Mouse (Mus musculus): ENCODE measurements around the gene Apold1. TPM values are rescaled to one million over a fixed set of nuclear protein-coding genes. Genes with fewer than 3 reads are reported as not detected.
A peak's percentile ranks its signal among the peaks of the same experiment; 100 is the strongest.

Gene Apold1
- polyA plus RNA-seq, 1 experiment from 2014 or later: 1.5 TPM

DNA sequence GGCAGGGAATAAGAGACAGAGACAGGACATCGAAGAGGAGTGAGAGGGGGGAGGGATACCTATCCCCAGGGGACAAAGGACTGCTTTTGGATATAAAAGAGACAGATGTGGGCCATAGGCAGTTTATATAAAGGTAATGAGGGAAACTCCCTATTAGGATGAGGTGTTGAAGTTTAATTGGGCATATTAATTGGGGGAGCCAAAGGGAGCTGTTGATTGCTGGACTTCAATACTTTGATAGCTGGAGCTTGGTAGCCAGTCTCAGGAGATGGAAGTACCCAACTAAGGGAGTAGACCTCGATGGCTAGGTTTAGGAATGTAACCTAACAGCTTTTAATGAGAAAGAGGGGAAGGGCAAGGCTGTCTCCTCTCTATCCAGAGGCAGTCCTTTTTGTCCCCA is 17.6 kb upstream of the Apold1 start:
- H3K36me3 ChIP-seq (ENCODE audit: control insufficient read depth, insufficient read depth, low read length): no peaks in the 10 kb centered on the region
- no peak overlapping the region for H3K4me2 ChIP-seq (replicated peaks; ENCODE audit: low read depth)
- ATAC-seq (ENCODE audit: low FRiP score, low TSS enrichment) (no peak), DNase-seq (ENCODE audit: low spot score) (no peak)
- no peak overlapping the region for H3K9ac ChIP-seq (ENCODE audit: low read length)
- H3K4me1 ChIP-seq (replicated peaks; ENCODE audit: control insufficient read depth, insufficient read depth): no peaks in the 10 kb centered on the region
- no peaks in the 10 kb centered on the region for H3K9me3 ChIP-seq (ENCODE audit: control insufficient read depth, low read length)
- TF ChIP-seq EP300 (optimal IDR thresholded peaks at IDR 0.05) (no peak), CTCF (IDR thresholded peaks at IDR 0.05; ENCODE audit: low read depth) (no peak)
- H3K4me3 ChIP-seq (ENCODE audit: low read depth, low read length): no peak overlapping the region
- H3K27ac ChIP-seq (replicated peaks): no peak overlapping the region
- WGBS: 74% methylated on average over 2 of the region's 2 CpGs
- H3K27me3 ChIP-seq (ENCODE audit: control insufficient read depth, insufficient read depth, low read length): no peaks in the 10 kb centered on the region

DNA sequence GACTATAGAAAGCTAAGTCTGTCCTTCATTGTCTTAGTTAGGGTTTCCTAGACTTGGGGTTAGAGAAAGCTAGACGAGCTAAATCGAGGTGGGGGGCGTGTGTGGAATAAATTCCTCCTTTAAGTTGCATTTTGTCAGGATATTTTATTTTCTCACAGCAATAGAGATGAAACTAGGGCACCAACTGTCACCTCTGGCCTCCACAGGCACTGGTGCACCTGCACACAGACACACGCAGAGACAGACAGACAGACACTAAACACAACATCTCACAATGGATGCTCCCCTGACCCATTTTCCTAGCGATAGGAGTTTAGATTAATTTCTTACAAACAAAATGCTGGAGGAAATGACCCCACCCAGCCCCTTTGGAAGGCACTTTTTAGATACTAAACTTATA is 14.8 kb upstream of the Apold1 start:
- H3K9me3 ChIP-seq (ENCODE audit: control insufficient read depth, low read length): no peaks in the 10 kb centered on the region
- TF ChIP-seq EP300 (optimal IDR thresholded peaks at IDR 0.05) (no peak), CTCF (IDR thresholded peaks at IDR 0.05; ENCODE audit: low read depth) (no peak)
- DNase-seq (ENCODE audit: low spot score): no peak
- H3K27me3 ChIP-seq (ENCODE audit: control insufficient read depth, insufficient read depth, low read length): no peaks in the 10 kb centered on the region
- no peak overlapping the region for H3K4me3 ChIP-seq (ENCODE audit: low read depth, low read length)
- WGBS: 76% methylated on average over 5 of the region's 5 CpGs
- H3K27ac ChIP-seq (replicated peaks): no peak overlapping the region
- ATAC-seq (ENCODE audit: low FRiP score, low TSS enrichment): no peak
- no peaks in the 10 kb centered on the region for H3K36me3 ChIP-seq (ENCODE audit: control insufficient read depth, insufficient read depth, low read length)
- H3K4me1 ChIP-seq (replicated peaks; ENCODE audit: control insufficient read depth, insufficient read depth): no peaks in the 10 kb centered on the region
- H3K9ac ChIP-seq (ENCODE audit: low read length): no peak overlapping the region
- H3K4me2 ChIP-seq (replicated peaks; ENCODE audit: low read depth): no peak overlapping the region

GRCm38 (mm10) chr6:134968326-134968725 is 13.2 kb upstream of the Apold1 start:
- ATAC-seq (ENCODE audit: low FRiP score, low TSS enrichment) (no peak), DNase-seq (ENCODE audit: low spot score) (no peak)
- Histone ChIP-seq H3K4me3 (ENCODE audit: low read depth, low read length) (no peak overlapping the region), H3K9ac (ENCODE audit: low read length) (no peak overlapping the region), H3K9me3 (ENCODE audit: control insufficient read depth, low read length) (no peaks in the 10 kb centered on the region), H3K36me3 (ENCODE audit: control insufficient read depth, insufficient read depth, low read length) (no peaks in the 10 kb centered on the region), H3K4me2 (replicated peaks; ENCODE audit: low read depth) (no peak overlapping the region), H3K27ac (replicated peaks) (no peak overlapping the region), H3K4me1 (replicated peaks; ENCODE audit: control insufficient read depth, insufficient read depth) (no peaks in the 10 kb centered on the region), H3K27me3 (ENCODE audit: control insufficient read depth, insufficient read depth, low read length) (no peaks in the 10 kb centered on the region)
- WGBS: 21% methylated on average over 1 of the region's 1 CpGs
- TF ChIP-seq CTCF (IDR thresholded peaks at IDR 0.05; ENCODE audit: low read depth): no peak
- no peak for TF ChIP-seq EP300 (optimal IDR thresholded peaks at IDR 0.05)

GRCm38 (mm10) chr6:134969498-134969897 is 12.0 kb upstream of the Apold1 start:
- no peak for ATAC-seq (ENCODE audit: low FRiP score, low TSS enrichment)
- H3K27ac ChIP-seq (replicated peaks): no peak overlapping the region
- 92% methylated on average over 2 of the region's 2 CpGs for WGBS
- H3K9me3 ChIP-seq (ENCODE audit: control insufficient read depth, low read length): no peaks in the 10 kb centered on the region
- DNase-seq (ENCODE audit: low spot score): no peak
- H3K4me3 ChIP-seq (ENCODE audit: low read depth, low read length): no peak overlapping the region
- no peak for TF ChIP-seq CTCF (IDR thresholded peaks at IDR 0.05; ENCODE audit: low read depth)
- TF ChIP-seq EP300 (optimal IDR thresholded peaks at IDR 0.05): no peak
- no peaks in the 10 kb centered on the region for H3K27me3 ChIP-seq (ENCODE audit: control insufficient read depth, insufficient read depth, low read length)
- no peak overlapping the region for H3K9ac ChIP-seq (ENCODE audit: low read length)
- H3K36me3 ChIP-seq (ENCODE audit: control insufficient read depth, insufficient read depth, low read length): no peaks in the 10 kb centered on the region
- no peaks in the 10 kb centered on the region for H3K4me1 ChIP-seq (replicated peaks; ENCODE audit: control insufficient read depth, insufficient read depth)
- no peak overlapping the region for H3K4me2 ChIP-seq (replicated peaks; ENCODE audit: low read depth)

DNA sequence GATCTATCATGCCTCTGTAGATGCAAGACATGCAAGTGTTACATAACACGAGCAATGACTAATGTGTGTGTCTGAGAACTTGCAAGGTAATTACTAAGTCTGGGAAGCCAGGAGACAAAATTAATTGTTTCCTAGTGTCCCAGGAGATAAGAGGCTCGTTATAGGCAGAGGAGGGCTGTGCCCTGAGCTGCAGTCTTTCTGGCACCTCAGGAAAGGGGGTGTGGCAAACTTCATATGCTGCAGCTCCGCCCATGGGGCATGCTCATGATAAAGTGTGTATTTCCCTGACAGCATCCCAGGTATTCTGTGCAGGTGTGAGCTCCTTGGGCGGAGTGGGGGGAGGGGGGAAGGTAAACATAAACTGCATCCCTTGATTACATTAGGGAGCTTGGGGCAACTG is 9.4 kb upstream of the Apold1 start:
- H3K4me1 ChIP-seq (replicated peaks; ENCODE audit: control insufficient read depth, insufficient read depth): no peaks in the 10 kb centered on the region
- no peak for TF ChIP-seq CTCF (IDR thresholded peaks at IDR 0.05; ENCODE audit: low read depth)
- TF ChIP-seq EP300 (optimal IDR thresholded peaks at IDR 0.05): no peak
- no peaks in the 10 kb centered on the region for H3K36me3 ChIP-seq (ENCODE audit: control insufficient read depth, insufficient read depth, low read length)
- H3K27ac ChIP-seq (replicated peaks): no peak overlapping the region
- no peaks in the 10 kb centered on the region for H3K9me3 ChIP-seq (ENCODE audit: control insufficient read depth, low read length)
- ATAC-seq (ENCODE audit: low FRiP score, low TSS enrichment): peak; percentile 69
- DNase-seq (ENCODE audit: low spot score): peak; percentile 53
- H3K4me2 ChIP-seq (replicated peaks; ENCODE audit: low read depth): no peak overlapping the region
- WGBS: 33% methylated on average over 4 of the region's 4 CpGs
- H3K9ac ChIP-seq (ENCODE audit: low read length): no peak overlapping the region
- no peaks in the 10 kb centered on the region for H3K27me3 ChIP-seq (ENCODE audit: control insufficient read depth, insufficient read depth, low read length)
- H3K4me3 ChIP-seq (ENCODE audit: low read depth, low read length): no peak overlapping the region

GRCm38 (mm10) chr6:134976628-134977027 is 4.9 kb upstream of the Apold1 start:
- H3K36me3 ChIP-seq (ENCODE audit: control insufficient read depth, insufficient read depth, low read length): no peaks in the 10 kb centered on the region
- ATAC-seq (ENCODE audit: low FRiP score, low TSS enrichment) (no peak), DNase-seq (ENCODE audit: low spot score) (no peak)
- H3K4me1 ChIP-seq (replicated peaks; ENCODE audit: control insufficient read depth, insufficient read depth): no peaks in the 10 kb centered on the region
- H3K4me3 ChIP-seq (ENCODE audit: low read depth, low read length): no peak overlapping the region
- H3K9ac ChIP-seq (ENCODE audit: low read length): no peak overlapping the region
- TF ChIP-seq EP300 (optimal IDR thresholded peaks at IDR 0.05) (no peak), CTCF (IDR thresholded peaks at IDR 0.05; ENCODE audit: low read depth) (no peak)
- no peaks in the 10 kb centered on the region for H3K9me3 ChIP-seq (ENCODE audit: control insufficient read depth, low read length)
- no peak overlapping the region for H3K27ac ChIP-seq (replicated peaks)
- no peaks in the 10 kb centered on the region for H3K27me3 ChIP-seq (ENCODE audit: control insufficient read depth, insufficient read depth, low read length)
- WGBS: 22% methylated on average over 6 of the region's 6 CpGs
- no peak overlapping the region for H3K4me2 ChIP-seq (replicated peaks; ENCODE audit: low read depth)

Measured in stomach, postnatal 0 days (tissue).